Mouse (Mus musculus) retina, postnatal 7 days (tissue): ENCODE data around the gene Tmx2.
"Not testable (repeated sequence)": the region's sequence is repeated elsewhere in the genome, so short reads cannot be mapped to it uniquely, and the experiment has no call there.

Experiments used
- DNase-seq: peaks from one replicate; pipeline ENCODE4 v3.0.0-alpha.2; 2012; ENCODE audit warnings: low read depth, low spot score

Gene Tmx2

DNA sequence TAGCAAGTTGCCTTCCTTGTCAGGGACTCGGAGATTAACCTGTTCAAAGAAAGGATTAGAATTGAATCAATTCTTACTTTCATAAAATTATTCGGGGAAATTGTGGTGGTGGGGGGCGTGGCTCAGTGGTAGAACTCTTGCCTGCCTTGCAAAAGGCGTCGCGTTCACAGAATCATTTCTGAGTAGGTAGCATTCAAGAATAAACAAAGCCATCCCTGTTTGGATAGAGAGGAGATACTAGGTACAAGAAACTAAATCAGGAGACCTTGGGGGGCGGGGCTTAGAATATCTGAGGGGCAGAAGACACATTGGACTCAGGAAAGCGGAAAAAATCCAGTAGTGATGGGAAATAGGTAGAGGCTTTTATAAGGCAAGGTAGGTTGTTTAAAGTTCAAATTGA is at the start of gene Tmx2:
Gene Tmx2, minus strand, starts transcription at position 125 of the 400 bp plus-strand sequence.
- DNase-seq: no peak

DNA sequence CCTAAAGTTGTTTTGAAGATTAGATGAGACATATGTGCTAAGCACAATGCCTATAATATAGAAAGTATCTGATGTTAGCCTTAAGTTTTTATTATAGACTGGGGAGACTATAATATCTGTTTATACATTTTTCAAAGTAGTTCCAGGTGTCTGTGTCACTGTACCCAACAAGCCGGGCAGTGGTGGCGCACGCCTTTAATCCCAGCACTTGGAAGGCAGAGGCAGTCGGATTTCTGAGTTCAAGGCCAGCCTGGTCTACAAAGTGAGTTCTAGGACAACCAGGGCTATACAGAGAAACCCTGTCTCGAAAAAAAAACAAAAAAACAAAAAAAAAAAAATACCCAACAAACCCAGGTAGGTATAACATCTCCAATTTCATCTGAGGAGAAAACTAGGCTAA is 49.3 kb upstream of the Tmx2 start:
- DNase-seq: not testable (repeated sequence)

DNA sequence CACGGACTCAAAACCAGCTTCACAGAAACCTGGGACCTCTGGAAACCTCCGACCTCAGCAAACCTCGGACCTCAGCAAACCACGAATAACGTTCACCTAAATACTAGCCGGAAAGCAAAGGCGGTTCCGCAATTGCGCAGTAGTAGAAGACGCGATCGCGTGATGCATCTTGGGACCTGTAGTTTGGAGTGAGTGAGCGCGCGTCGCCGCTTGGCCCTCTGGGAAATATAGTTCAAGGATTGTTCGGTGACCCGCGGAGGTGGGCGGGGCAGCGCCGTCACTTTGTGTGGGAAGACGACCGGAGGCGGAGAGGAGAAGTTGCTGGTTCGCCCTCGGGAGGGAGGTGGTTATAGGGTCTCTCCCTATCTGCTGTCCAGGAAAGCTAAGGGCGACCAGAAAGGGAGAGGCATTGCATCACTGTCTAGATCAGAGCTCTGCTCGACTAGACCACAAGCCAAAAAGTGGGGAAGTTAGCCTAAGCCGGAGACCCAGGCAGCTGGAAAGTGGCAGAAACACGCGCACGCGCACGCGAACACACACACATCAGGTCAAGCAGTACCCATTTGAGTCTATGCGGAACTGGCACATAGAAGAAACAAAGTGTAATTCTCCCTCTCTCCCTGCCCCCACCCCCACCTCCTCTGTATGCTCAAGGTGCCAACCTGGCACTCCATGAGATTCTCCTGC is 48.4 kb upstream of the Tmx2 start, which contains the start of gene Clp1:
Gene Clp1, minus strand, starts transcription at position 179 of the 687 bp plus-strand sequence.
- DNase-seq: peak; percentile 93

DNA sequence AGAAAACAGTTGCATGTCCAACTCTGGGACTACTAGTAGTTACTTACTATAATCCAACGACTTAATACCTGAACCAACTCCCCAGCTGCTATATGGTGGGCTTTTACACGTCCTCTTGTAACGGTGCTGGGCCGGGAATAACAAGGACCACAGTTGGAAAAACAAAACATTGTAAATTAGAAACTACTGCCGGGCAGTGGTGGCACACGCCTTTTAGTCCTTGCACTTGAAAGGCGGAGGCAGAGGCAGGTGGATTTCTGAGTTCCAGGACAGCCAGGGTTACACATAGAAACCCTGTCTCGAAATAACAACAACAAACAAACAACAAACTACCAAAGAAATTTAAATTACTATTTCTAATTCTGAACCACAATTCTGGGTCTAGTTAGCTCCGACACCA is 47.8 kb upstream of the Tmx2 start:
- DNase-seq: no peak

DNA sequence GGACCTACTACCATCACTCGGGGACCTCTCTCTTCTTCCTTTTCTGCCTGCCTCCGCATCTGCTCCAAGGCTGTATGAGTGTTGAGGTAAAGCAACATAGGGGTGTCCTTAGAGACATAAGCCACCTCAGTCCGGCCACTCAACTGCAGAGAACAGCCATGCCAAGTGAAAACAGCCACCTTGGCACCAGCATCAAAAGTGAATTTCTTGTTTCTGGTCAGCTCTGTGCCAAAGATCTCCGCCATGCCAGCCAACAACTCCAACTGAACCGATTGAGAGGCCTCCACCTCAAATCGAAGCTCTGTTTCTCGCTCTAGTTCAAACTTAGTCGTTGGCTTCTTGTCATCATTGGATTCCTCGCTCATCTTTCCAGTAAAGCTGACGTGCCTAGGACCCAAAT is 46.8 kb upstream of the Tmx2 start:
- no peak for DNase-seq

DNA sequence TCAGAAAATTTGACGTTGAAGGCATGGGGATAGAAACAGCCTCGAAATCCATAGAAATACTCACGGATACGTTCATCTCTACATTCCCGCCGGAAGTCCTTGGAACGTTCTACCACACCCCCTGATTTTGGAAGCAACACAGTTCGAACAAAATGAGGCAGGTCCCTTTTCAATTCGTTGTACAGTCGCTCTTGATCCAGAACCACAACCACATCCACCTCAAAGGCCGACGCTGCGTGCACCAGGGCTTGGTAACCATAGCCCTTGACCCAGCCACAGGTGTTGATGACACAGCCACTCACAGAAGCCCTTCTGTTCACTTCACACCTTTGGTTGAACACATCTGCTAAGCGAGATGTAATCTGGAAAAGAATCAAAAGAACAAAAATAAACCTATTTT is 44.9 kb upstream of the Tmx2 start:
- no peak for DNase-seq

DNA sequence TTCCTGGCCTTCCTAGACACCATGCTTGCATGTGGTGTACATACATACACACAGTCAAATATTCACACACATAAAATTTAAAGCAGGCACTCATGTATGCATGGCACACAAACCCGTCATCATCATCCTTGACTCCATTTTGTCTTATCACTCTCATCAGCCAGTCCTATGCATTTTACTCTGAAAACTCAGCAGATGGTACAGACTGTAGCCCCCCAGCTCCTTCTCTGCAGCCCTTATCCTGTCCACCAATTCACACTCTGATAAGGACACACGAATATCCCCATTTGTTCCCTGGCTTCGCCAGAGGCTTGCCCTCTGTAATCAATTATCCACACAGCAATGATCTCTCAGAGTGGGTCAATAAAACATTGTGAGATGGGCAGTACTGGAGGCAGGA is 42.2 kb upstream of the Tmx2 start:
- DNase-seq: no peak

DNA sequence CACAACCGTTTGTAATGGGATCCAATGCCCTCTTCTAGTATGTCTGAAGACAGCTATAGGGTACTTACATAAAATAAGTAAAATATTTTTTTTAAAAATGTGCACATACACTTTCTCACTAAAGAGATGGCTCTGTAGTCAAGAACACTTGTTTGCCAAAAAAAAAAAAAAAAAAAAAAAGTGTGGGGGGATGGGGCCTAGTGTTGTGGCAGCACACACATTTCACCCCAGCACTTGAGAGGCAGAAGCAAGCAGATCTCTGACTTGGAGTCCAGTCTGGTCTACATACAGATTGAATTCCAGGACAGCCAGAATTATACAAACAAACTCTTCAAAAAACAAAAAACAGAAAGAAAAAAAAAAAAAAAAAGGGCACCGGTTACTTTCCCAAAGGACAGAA is 41.8 kb upstream of the Tmx2 start:
- no peak for DNase-seq

DNA sequence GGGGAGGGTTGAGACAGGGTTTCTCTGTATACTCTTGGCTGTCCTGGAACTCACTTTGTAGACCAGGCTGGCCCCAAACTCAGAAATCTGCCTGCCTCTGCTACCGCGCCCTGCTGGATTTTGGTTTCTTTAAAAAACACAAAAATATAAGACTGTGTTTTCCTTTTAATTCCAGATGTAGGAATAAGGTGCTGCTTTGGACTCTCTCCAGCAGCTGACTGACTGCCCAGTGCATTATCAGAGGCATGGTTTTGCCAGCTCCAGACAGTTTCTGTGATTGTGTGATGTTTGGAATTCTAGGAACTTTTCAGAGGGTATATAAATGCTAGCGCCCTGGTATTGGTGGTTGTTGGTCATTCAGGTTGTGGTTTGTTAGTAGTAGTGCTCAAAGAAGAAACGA is 38.4 kb upstream of the Tmx2 start:
- no peak for DNase-seq

DNA sequence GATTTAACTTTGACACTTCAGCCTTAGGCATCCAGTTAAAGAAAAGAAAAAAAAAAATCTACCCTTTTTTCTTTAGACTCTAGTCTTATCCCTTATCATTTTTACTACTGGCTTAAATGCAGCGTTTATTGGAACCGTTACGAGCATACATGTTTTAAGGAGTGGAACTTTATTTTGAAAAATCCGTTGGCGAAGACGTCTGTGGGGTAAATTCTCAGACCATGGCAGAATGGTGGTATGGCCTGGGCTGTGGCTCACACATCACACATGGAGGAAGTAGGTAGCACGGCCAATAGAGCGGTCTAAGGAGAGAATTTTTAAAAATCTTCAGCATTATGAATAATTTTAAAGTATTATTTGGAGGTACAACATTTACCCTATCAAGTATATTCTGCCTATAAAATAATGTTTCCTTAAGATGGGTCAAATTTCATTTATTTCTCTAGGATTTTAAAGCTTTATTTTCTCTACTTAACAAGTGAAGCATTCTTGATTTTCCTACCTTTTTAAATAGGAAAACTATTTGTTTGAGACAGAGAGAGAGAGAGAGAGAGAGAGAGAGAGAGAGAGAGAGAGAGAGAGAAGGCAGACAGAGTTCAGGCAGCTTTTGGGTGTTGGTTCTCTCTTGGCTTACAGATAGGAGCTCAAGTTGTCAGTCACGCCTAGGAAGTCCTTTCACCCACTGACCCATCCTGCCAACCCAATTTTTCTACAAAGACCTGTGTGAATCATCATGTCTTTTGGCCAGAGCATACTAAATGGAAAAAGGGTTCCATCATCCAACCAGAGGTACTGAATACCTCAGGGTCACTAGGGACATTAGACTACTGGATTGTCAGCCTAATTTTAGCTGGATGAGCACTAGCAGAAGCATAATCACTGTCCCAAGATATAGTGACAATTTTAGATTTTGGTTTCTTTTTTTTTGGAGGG is 37.7 kb upstream of the Tmx2 start:
- no peak for DNase-seq

DNA sequence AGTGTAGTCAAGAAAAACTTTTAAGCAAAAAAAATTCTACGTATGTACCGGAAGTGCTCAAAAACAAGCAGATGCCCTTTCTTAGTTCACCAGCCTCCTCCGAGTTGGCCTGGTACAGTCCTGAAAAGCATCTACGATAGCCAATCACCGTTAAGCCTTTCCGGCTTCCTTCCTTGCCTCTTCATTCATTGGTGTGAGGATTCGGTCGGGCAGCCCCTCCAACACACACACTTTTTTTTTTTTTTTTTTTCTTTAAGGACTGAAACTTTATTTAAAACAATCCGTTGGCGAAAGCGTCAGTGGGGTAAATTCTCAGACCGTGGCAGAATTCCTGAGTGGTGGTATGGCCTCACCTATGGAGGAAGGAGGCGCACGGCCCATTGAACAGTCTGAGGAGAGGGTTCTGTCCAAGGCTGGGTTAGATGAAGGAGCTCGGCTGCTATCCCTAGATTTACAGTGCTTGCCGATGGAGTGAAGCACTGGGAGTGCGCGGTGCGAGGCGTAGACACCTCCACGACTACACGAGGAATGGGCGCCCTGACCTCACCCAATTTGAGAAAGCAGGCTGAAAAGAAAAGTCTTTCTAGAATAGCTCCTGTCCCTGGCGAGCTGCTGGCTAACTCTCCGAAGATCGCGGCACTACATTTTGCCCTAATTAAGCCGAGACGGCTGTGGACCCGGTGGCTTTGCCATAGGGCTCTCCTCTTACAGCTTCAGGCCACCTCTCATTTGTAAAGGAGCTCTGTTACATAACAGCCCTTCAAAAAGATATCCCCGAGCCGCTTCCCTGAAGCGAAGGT is 36.8 kb upstream of the Tmx2 start:
- DNase-seq: peak; percentile 90

DNA sequence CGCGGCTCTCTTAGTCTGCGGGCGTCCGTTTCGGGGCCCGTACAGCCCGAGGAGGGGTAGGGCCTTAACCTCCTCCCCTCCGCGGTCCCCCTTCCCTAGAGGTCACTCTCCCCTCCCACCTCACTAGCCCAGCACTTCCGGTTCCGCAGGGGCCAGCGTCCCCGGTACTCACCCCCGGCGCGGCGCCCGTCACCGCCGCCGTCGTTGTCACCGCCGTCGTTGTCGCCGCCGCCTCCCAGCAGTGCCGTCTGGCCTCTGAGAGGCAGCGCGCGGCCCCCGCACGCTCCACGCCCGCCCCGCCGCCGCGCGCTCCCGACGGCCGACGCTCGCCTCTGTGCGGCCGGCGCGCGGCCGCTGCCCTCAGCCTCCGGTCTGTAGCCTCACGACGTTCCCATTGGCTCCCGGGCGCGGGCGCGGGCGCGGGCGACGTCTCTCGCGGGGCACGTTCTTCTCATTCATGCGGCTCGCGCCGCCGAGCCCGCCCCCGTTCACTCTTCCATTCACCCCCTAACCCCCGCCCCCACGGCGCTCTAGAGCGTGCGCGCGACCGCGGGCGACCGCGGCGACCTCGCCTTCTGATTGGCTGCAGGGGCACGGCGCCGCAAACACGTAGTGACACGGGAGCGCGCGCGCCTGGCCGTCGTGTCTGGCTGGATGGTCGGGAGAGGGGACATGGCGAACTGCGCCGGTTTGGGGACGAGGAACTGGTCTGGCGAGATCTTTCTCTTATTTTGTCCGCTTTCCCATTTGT is 36.0 kb upstream of the Tmx2 start, which contains the start of gene Zdhhc5:
Gene Zdhhc5, minus strand, starts transcription at position 370 of the 751 bp plus-strand sequence.
- peak; percentile 99 for DNase-seq

DNA sequence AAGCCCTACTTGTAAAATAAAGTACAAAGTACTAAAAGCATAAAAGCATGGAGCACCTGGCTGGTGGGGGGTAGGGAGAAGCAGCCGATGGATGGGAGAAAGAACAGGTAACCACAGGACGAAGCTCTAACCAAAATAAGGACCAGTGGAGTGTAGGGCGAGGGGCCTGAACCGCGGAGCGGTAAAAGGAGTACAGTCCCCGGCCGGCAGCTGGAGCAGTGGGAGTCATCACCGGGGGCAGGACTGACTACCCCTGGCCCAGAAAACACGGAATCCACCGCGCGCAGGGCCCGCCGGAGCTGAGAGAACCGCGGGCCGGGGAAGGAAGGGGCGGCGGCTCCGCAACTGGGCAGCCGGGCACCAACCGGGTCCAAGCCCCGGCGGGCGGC is 35.5 kb upstream of the Tmx2 start:
- DNase-seq: no peak

DNA sequence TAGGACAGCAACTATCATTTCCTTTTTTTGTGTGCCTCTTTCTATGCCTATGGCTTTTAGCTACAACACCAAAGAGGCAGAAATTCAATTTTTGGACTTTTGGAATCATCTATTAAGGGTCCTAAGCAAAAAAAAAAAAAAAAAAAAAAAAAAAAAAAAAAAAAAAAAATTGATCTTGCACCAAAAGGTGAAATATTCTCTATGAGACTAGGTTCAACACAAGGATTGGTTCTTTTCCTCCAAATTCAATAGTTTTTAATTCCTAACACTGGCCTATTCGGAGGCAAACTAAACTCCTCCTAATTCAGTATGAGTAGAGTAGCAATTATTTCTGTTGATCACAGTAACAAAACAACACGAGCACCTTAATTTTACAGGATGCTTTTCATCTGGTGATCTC is 33.0 kb upstream of the Tmx2 start:
- DNase-seq: no peak

DNA sequence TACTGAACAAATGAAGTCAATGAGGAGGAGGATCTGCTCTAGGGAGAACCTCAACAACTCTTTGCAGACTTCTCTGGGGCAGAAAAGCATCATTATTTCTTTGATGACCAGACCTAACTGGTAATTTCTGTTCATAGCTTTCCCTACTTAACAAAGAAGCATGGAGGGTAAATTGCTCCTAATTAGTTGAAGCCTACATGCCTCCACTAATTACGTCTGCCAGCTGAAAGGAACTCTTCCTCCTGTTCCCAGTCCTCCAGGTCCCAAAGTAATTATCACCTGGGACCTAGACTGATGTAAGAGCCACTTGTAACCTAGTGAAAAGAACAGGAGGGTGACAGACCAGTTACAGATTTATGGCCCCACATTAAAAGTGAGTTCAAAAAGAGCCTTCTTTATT is 28.6 kb upstream of the Tmx2 start:
- DNase-seq: no peak

DNA sequence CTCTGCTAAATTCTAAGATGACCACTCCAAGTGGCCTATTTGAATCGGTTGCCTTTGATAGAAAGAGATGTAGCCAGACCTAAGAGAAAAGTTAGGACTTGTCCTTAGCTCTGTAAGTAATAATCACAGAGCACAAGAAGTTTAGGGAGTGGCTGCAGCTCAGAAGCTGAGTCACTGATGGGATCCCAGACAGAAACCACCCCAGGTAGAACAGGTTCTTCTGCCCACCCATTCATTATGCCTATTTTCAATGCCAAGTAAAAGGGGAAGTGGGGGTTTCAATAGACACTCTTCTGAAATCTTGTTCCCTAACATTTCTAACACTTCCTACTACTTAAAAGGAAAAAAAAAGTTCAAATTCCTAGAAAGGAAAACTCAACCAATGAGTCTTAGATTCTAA is 26.4 kb upstream of the Tmx2 start:
- DNase-seq: no peak

DNA sequence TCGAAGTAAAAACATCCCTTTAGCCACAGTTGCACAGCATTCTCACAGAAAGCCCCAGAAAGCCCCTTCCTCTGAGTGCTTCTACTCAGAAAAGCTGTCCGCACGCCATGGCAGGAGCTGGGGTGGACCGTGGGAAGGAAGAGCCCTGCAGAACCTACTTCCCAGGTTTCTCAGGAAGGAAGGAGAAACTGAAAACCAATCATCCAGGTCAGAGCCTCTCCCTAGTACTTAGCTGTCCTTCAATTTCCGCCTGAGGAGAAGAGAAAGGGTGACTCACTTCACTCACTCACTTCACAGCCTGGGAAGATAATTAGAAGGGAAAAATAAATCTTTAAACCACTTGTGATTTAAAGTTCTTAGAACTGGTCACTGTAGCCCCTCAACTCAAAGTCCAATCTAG is 25.4 kb upstream of the Tmx2 start:
- no peak for DNase-seq

DNA sequence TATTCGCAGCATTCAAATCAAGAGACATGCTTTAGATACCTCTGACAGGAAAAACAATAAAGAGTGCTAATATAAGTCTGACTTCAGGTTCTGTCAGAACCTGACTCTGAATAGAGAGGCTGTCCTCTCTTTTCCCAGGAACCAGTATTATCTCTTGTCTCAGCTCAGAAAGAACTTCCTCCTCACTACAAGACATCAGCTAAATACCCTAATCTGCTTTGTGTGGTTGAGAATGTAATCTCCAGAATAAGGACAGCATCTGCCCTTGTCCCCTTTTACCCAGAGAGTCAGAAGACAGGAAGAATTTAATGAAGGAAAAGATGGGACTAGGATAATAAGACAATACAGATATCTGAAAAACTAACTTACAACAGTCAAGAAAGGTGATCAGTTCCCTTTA is 24.6 kb upstream of the Tmx2 start:
- peak; percentile 25 for DNase-seq

DNA sequence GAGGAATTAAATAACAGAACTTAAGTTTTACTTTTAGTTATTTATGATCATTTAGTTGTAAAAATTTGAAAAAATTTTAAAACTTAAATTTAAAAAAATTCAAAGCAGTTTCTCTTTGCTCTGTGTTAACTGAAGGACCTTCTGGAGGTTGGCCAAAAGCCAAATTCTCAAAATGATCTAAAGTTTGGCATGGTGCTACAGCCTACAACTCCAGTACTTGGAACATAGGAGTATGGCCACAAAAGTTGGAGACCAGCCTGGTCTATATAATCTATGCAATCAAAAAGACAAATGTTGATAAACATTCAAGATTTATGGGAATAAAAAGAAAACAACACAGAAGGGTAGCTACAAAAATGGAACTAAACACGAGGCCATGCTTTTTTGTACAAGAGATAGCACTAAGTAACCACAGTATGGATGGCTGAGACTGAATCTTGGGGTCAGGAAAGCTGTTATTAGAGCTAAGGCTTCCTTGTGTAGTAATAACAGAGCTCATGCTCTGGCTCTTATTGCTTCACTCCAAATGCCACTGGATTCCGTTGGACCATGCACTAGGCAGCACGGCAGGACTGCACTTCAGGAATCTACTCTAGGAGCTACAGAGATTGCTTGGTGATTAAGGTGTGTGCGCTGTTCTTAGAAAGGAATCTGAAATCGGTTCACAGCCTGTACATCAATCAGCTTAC is 16.2 kb upstream of the Tmx2 start:
- DNase-seq: no peak

DNA sequence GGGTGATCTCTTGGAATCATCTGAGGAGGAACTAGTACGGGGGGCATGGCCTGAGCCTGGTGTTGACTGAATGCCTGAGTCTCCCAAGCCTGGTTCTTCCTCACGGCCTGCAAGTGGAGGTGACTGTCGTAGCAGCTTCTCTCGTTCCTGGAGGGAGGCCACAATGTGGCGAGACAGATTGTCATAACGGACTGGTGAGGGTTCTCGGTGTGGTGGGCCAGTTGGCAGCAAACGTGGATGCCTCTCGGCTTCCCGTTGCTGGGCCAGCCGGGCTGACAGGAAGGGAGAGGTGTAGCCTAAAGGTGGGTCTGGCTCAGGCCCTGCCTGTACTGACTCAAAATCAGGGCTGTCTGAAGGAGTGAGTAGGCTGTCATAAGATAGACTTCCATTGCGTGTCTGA is 11.1 kb upstream of the Tmx2 start:
- DNase-seq: no peak
